Mouse (Mus musculus) limb, embryonic 14.5 days (tissue): ENCODE measurements around the gene Dscam. TPM values are rescaled to one million over a fixed set of nuclear protein-coding genes. Genes with fewer than 3 reads are reported as not detected.

ENCODE experiments used
- ATAC-seq: fragments of 200-750 bp; cut with Nextera tagmentation; 2 replicates; pipeline ENCODE4 v1.8.0; 2017; ENCODE audit warnings: low read depth, moderate number of reproducible peaks, moderate TSS enrichment; ENCODE audit not compliant: low FRiP score
- DNase-seq: peaks from one replicate; pipeline ENCODE4 v3.0.0-alpha.2; 2015; ENCODE audit warnings: low spot score
- H3K27ac ChIP-seq: fragments of 300-500 bp; sonication (generic); replicated peaks from 2 replicates; pipeline ENCODE4 v1.5.1; 2014; ENCODE audit warnings: low read depth, mild to moderate bottlenecking, low read length, moderate library complexity, mixed read lengths
- H3K27me3 ChIP-seq: fragments of 300-500 bp; sonication (generic); 2 replicates; pipeline ENCODE4 v1.6.1; 2014; ENCODE audit warnings: low read length, mixed read lengths; ENCODE audit not compliant: control insufficient read depth, insufficient read depth
- H3K36me3 ChIP-seq: fragments of 300-500 bp; sonication (generic); 2 replicates; pipeline ENCODE4 v1.6.1; 2014; ENCODE audit warnings: mild to moderate bottlenecking, low read length, moderate library complexity, mixed read lengths; ENCODE audit not compliant: control insufficient read depth, insufficient read depth
- H3K4me1 ChIP-seq: fragments of 300-500 bp; sonication (generic); 2 replicates; pipeline ENCODE4 v1.6.1; 2014; ENCODE audit warnings: antibody characterized with exemption, low read length, mixed read lengths; ENCODE audit not compliant: control insufficient read depth, insufficient read depth
- H3K4me2 ChIP-seq: fragments of 300-500 bp; sonication (generic); replicated peaks from 2 replicates; pipeline ENCODE4 v1.6.1; 2014; ENCODE audit warnings: low read depth, mild to moderate bottlenecking, low read length, moderate library complexity; ENCODE audit not compliant: severe bottlenecking
- H3K4me3 ChIP-seq: fragments of 300-500 bp; sonication (generic); replicated peaks from 2 replicates; pipeline ENCODE4 v1.5.1; 2014; ENCODE audit warnings: low read length
- H3K9ac ChIP-seq: fragments of 300-500 bp; sonication (generic); 2 replicates; pipeline ENCODE4 v1.6.1; 2014; ENCODE audit warnings: mild to moderate bottlenecking, low read depth, low read length, moderate library complexity; ENCODE audit not compliant: severe bottlenecking
- H3K9me3 ChIP-seq: fragments of 300-500 bp; sonication (generic); 2 replicates; pipeline ENCODE4 v1.6.1; 2016; ENCODE audit warnings: low read length; ENCODE audit not compliant: control insufficient read depth
- POLR2A ChIP-seq: fragments of 200-500 bp; IDR thresholded peaks from 2 replicates; pipeline ENCODE4 v1.8.0; 2012; ENCODE audit warnings: inconsistent platforms, mild to moderate bottlenecking, moderate library complexity, borderline replicate concordance; ENCODE audit not compliant: insufficient read depth, insufficient read length; ENCODE audit errors: extremely low read depth
- WGBS: fragments of 180-500 bp; shearing (Covaris S2); extraction: QIAGEN DNeasy Blood & Tissue Kit; methylation state at CpG from one replicate; pipeline ENCODE4 v1.1.7; 2014; 5-methylcytosine and 5-hydroxymethylcytosine counted together
- polyA plus RNA-seq, 2 experiments: library from polyadenylated mRNA; depleted of rRNA in 1 of 2; stranded (reverse) in 1 of 2; unstranded in 1 of 2; fragments of >200 nt; fragmentation: Nextera tagmentation in 1 of 2; extraction: Ambion mirVana in 1 of 2; gene quantifications; 2 replicates each; pipeline versions ENCODE4 v1.2.1 to v1.2.3; 2012 to 2014

Dscam gene
- polyA plus RNA-seq, 2 experiments, result 0.17 to 0.20 TPM

GRCm38 (mm10) chr16:97073847-97074246, 96.7 kb downstream of the Dscam start:
- 95% methylated on average over 1 of the region's 1 CpGs for WGBS
- TF ChIP-seq POLR2A, result no peak
- no peaks in the 10 kb centered on the region for H3K4me1 ChIP-seq
- ATAC-seq (no peak), DNase-seq (no peak)
- H3K36me3 ChIP-seq, result no peaks in the 10 kb centered on the region
- H3K27ac ChIP-seq, result no peak overlapping the region
- no peaks in the 10 kb centered on the region for H3K9me3 ChIP-seq
- no peak overlapping the region for H3K9ac ChIP-seq
- no peaks in the 10 kb centered on the region for H3K27me3 ChIP-seq
- no peak overlapping the region for H3K4me3 ChIP-seq
- H3K4me2 ChIP-seq, result no peak overlapping the region

DNA sequence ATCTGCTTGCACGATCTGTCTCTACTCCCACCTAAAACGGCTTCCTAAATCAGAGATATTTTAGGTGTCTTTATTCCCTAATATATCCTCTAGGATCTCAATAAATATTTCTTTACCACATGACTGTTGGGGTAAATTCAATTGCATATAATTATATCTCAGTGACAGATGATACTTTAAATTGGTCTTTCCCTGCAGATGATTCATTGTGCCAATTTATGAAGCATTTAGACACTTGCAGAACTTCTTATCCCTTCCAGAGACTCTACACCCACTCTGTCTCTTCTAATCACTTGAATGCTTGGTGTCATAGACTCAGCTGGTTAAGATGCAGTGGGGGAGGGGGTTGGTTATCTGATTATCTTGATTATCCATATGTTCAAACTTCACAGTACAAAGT, 97.9 kb downstream of the Dscam start:
- no peak for DNase-seq
- no peaks in the 10 kb centered on the region for H3K27me3 ChIP-seq
- WGBS, result 87% methylated on average over 2 of the region's 2 CpGs
- no peaks in the 10 kb centered on the region for H3K36me3 ChIP-seq
- H3K4me3 ChIP-seq, result no peak overlapping the region
- no peak for ATAC-seq
- no peaks in the 10 kb centered on the region for H3K9me3 ChIP-seq
- no peaks in the 10 kb centered on the region for H3K4me1 ChIP-seq
- H3K9ac ChIP-seq, result no peak overlapping the region
- H3K27ac ChIP-seq, result no peak overlapping the region
- no peak for TF ChIP-seq POLR2A
- H3K4me2 ChIP-seq, result no peak overlapping the region

DNA sequence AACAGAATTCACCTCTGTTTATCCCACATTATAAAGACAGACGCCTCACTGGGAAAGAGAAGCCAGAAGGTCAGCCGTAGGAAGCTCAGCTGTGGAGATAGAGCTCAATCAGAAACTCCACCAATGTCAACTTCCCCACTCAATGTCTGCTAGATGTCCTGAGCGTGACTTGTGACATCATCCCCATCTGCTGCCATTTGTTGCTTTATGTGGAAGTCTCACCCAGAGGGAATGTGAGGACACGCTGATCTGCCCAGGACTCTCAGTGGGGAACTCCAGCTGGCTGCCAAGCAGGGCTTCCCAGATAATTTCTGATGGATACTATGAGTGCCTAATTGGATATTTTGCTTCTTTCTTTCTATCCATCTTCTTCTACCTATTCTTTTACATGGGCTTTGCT, 103.7 kb downstream of the Dscam start:
- Histone ChIP-seq H3K27me3 (no peaks in the 10 kb centered on the region), H3K9ac (no peak overlapping the region), H3K27ac (no peak overlapping the region), H3K36me3 (no peaks in the 10 kb centered on the region), H3K4me1 (no peaks in the 10 kb centered on the region), H3K4me2 (no peak overlapping the region), H3K9me3 (no peaks in the 10 kb centered on the region), H3K4me3 (no peak overlapping the region)
- DNase-seq (no peak), ATAC-seq (no peak)
- no peak for TF ChIP-seq POLR2A
- 71% methylated on average over 4 of the region's 4 CpGs for WGBS

GRCm38 (mm10) chr16:97062207-97062606, 108.3 kb downstream of the Dscam start:
- no peak for TF ChIP-seq POLR2A
- Histone ChIP-seq H3K4me2 (no peak overlapping the region), H3K9me3 (no peaks in the 10 kb centered on the region), H3K4me1 (no peaks in the 10 kb centered on the region), H3K27ac (no peak overlapping the region), H3K9ac (no peak overlapping the region), H3K27me3 (no peaks in the 10 kb centered on the region), H3K4me3 (no peak overlapping the region), H3K36me3 (no peaks in the 10 kb centered on the region)
- WGBS, result 79% methylated on average over 3 of the region's 3 CpGs
- DNase-seq (no peak), ATAC-seq (no peak)

DNA sequence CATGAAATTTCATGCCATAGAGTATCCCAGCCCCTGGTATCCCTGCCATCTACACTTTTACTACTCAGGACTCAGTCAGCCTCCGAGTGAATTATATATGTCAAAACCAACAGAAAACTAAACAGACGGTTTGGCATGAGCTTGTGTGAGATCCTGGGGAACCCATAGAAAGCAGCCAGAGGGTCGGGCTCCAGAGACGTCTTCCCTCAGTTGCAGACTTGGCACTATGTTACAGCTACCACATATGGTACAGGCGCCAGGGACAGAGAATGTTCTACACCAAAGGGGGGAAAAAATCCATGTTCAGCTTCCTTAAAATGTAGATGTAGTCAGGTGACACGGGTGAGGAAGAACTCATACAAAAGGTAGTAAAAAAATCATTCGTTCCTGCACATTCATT, 109.2 kb downstream of the Dscam start:
- no peak overlapping the region for H3K4me3 ChIP-seq
- ATAC-seq (no peak), DNase-seq (no peak)
- 91% methylated on average over 7 of the region's 7 CpGs for WGBS
- H3K36me3 ChIP-seq, result no peaks in the 10 kb centered on the region
- no peaks in the 10 kb centered on the region for H3K9me3 ChIP-seq
- no peak overlapping the region for H3K9ac ChIP-seq
- no peak overlapping the region for H3K27ac ChIP-seq
- H3K4me1 ChIP-seq, result no peaks in the 10 kb centered on the region
- no peaks in the 10 kb centered on the region for H3K27me3 ChIP-seq
- TF ChIP-seq POLR2A, result no peak
- no peak overlapping the region for H3K4me2 ChIP-seq

DNA sequence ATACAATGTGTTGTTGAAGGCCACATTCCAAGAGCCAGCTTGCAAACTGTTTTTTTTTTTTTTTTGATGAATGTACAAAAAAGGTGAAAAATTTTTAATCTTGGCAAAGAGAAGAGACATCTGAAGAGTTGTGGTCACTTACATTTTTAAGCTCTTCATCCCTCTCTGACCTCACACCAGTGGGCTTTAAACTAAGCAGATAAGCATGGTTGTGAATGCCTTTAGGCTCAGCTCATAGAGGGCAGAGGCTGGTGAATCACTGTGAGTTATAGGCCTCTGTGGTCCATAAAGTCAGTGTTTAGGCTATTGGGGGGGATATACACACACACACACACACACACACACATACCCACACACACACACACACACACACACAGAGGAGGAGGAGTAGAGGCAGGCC, 109.8 kb downstream of the Dscam start:
- Histone ChIP-seq H3K27me3 (no peaks in the 10 kb centered on the region), H3K9me3 (no peaks in the 10 kb centered on the region), H3K9ac (no peak overlapping the region), H3K36me3 (no peaks in the 10 kb centered on the region), H3K4me1 (no peaks in the 10 kb centered on the region), H3K27ac (no peak overlapping the region), H3K4me3 (no peak overlapping the region), H3K4me2 (no peak overlapping the region)
- ATAC-seq, result no peak
- DNase-seq, result no peak
- no peak for TF ChIP-seq POLR2A
